Mouse (Mus musculus): ENCODE data around the gene Tnrc6c. TPM values are rescaled to one million over a fixed set of nuclear protein-coding genes. Genes with fewer than 3 reads are reported as not detected.
A peak's percentile ranks its signal among the peaks of the same experiment; 100 is the strongest.

The Tnrc6c gene
- total RNA-seq, 2 experiments from 2014 or later: 33.0 to 34.2 TPM

DNA sequence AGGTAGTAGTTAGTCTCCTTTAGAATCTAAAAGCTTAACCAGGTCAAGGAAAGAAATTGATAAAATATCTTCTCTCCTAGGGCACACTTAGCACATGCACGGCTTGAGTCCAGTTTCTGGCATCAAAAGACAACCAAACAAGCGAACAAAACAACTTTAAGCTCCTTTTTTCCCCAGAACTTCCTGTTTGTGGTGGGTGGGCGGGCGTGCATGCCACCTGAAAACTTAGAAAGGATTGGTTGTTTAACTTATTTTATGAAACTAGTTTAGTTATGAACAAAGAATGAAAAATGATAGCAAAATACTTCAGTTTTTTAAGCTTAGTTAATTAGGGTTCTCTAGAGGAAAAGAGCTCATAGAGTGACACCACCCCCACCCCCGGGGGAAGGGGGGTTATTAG, 17.5 kb downstream of the Tnrc6c start:
- DNase-seq (ENCODE audit: low spot score in 2 of 2): no peak

- DNase-seq (ENCODE audit: low spot score in 2 of 2): no peak
Observed at GRCm38 (mm10) chr11:117674531-117674930, 20.4 kb downstream of the Tnrc6c start.

GRCm38 (mm10) chr11:117676649-117677048, 22.6 kb downstream of the Tnrc6c start:
- no peak for DNase-seq (ENCODE audit: low spot score in 2 of 2)

DNA sequence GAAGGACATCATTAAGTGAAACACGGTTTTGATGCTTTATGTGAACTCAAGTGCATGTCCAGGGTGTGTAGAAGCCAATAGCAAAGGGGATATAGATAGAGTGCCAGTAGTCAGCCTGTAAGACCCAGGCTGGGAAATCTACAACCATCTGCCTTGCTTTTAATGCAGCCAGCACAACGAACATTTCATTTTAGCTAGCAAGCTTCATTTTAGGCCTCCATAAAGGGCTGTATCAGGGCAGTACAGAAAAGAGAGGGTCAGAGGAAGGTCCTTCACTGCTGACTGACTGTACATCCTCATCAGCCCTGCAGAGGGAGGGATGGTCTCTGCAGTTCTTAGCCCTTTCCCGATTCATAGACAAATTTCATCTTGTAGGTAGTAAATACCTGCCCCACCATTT, 23.0 kb downstream of the Tnrc6c start:
- DNase-seq (ENCODE audit: low spot score in 2 of 2): no peak

DNA sequence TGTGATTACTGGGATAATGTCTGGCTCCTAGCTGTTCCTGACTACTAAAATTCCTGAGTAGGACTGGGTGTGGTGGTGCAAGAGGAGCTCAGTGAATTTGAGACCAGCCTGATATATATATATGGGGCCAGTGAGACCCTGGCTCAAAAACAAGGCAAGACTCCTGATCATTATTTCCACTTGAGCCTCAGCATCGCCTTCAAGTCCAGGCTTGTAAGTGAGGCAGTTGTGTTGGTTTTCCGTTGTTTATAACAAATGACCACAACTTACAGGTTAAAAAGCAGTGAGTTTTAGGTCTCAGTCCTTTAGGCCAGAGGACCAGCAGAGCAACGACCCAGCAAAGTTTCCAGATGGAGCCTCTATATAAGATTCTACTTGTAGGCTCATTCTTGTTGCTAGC, 23.5 kb downstream of the Tnrc6c start:
- no peak for DNase-seq (ENCODE audit: low spot score in 2 of 2)

- DNase-seq (ENCODE audit: low spot score in 2 of 2): no peak
Observed at GRCm38 (mm10) chr11:117678155-117678554, 24.1 kb downstream of the Tnrc6c start.

- no peak for DNase-seq (ENCODE audit: low spot score in 2 of 2)
Observed at GRCm38 (mm10) chr11:117678740-117679139, 24.7 kb downstream of the Tnrc6c start.

DNA sequence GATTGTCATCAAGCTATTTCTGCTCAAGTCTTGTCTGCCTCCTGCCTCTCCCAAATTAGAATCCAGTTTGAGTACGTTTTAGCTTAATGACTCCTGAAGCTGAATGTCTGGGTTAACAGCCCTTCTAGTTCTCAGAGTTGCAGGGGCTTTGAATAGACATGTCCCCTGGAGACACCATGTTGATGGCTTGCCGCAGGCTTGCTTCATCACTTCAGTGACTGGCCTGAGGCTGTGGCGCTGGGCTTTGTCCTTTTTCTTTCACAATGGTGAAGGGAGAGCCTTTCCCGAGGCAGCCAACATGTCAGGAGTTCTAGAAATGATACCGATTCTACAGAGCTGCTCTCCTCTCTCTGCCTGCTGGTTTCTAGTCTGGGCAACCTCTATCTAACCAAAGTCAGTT, 30.6 kb downstream of the Tnrc6c start:
- no peak for DNase-seq (ENCODE audit: low spot score in 2 of 2)

GRCm38 (mm10) chr11:117685461-117685860, 31.4 kb downstream of the Tnrc6c start:
- DNase-seq (ENCODE audit: low spot score in 2 of 2): no peak

GRCm38 (mm10) chr11:117686021-117686420, 31.9 kb downstream of the Tnrc6c start:
- no peak for DNase-seq (ENCODE audit: low spot score in 2 of 2)

- no peak for DNase-seq (ENCODE audit: low spot score in 2 of 2)
Observed at GRCm38 (mm10) chr11:117688603-117689002, 34.5 kb downstream of the Tnrc6c start.

DNA sequence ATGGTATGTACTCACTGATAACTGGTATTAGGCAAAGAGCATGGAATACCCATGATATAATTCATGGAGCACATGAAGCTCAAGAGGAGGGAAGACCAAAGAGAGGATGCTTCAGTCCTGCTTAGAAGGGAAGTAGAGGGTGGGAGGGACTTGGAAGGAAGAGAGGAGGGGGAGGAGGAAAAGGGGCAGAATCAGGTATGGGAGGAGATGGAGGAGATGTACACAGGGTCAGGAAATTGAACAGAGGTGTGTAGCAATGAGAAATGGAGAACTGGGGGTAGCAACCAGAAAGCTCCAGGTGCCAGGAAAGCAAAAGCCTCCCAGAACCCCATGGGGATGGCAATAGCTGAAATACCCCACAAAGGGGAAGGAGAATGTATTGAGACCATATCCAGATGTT, 37.2 kb downstream of the Tnrc6c start:
- no peak for DNase-seq (ENCODE audit: low spot score in 2 of 2)

GRCm38 (mm10) chr11:117694050-117694449, 40.0 kb downstream of the Tnrc6c start:
- no peak for DNase-seq (ENCODE audit: low spot score in 2 of 2)

GRCm38 (mm10) chr11:117696585-117696984, 42.5 kb downstream of the Tnrc6c start:
- DNase-seq (ENCODE audit: low spot score in 2 of 2): no peak

- DNase-seq (ENCODE audit: low spot score in 2 of 2): no peak
Observed at GRCm38 (mm10) chr11:117700871-117701270, 46.8 kb downstream of the Tnrc6c start.

GRCm38 (mm10) chr11:117706267-117706666, 52.2 kb downstream of the Tnrc6c start:
- DNase-seq (ENCODE audit: low spot score in 2 of 2): no peak

GRCm38 (mm10) chr11:117707238-117707637, 53.1 kb downstream of the Tnrc6c start:
- DNase-seq (ENCODE audit: low spot score in 2 of 2): no peak

DNA sequence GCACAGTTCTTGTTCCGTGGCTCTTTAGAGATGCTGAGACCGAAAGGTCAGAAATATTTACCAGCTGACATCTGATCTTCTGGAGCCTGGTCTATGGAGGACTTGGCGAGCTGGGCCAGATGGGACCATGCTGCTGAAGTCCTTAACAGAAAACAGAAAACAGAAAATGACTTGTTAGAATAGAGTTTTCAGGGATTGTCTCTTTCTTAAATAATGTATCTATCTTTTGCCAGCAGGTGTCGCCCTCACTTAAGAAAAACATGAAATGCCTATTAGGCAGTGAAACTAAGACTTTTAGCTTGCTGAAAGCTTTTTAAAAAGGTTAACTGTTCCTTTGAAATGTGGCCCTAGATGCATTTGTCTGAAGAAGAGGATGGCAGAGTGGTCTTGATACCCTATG, 55.2 kb downstream of the Tnrc6c start:
- peak in 1 of 2 experiments; percentile 51 for DNase-seq (ENCODE audit: low spot score in 2 of 2)

DNA sequence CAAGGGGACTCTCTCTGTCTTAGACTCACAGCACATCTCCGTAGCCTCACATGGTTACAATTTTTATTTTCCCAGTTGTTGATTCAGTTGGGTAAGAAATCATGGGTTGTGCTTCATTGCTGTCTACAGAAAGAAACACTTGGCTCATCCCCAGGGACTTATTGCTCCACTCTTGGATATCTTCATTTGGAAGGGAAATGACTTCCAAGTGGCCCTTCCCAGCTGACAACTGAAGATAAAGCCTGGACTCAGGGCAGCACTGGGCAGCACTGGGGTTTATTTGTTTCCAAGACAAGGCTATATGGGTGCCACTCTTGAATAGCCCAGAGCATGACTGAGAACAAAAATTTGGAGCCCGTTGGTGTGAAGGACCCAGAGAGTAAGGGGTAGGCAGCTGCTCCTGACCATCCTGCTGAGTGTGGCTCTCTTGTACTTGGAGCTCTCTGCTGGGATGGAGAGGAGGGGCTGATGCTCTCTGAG, 56.8 kb downstream of the Tnrc6c start:
- no peak for DNase-seq (ENCODE audit: low spot score in 2 of 2)

- no peak for DNase-seq (ENCODE audit: low spot score in 2 of 2)
Observed at GRCm38 (mm10) chr11:117712065-117712464, 58.0 kb downstream of the Tnrc6c start.

- DNase-seq (ENCODE audit: low spot score in 2 of 2): no peak
Observed at GRCm38 (mm10) chr11:117713375-117713774, 59.3 kb downstream of the Tnrc6c start.

DNA sequence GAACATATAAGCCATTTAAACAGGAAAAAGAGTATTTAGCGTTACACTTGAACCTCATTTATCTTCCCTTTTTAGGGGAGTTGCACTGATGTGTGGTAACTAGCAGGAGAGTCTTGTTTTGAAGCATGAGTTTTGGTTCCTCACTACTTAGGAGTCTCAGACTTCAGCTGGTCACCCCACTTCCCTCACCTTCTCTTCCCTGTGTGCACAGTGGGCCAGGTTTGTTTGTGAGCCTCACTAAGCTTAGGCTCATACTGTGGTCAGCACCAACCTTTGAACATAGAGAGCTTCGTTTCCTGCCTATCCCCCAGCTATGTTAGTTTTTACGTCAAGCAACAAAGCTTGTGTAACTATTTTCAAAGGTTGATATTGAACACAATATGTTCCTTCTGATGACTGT, 64.7 kb downstream of the Tnrc6c start:
- no peak for DNase-seq (ENCODE audit: low spot score in 2 of 2)

DNA sequence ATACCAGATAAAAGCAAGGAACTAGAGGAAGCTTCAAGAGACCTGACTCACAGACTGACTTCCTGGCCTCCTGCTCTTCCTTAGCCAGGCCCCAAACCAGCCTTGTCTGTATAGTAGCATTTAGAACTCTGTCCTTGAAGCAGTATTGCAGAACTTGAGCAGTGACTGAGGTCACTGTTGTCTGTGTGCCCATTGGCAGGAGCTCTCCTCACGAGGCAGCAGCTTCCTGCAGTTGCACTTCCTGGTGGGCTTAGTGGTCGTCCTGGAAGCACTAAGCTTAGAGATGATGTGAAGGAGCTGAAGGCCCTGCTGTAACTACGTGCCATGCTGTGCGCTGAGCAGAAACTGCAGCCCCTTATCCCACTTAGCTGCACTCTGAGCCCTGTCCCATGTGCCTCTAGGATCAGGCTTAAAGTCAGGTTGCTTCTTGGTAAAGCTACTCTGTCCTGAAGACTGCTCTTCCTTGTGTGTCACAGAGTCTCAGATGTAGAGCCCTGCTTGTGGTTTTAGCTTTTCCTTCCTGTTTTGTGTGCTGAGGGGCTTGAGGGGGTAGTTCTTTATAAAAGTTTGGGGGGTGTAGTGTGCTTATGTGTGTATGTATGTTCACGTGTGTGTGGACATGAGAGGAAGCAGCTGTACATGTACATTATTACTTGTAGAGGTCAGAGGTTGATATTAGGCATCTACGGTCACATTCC, 70.7 kb downstream of the Tnrc6c start:
- DNase-seq (ENCODE audit: low spot score in 2 of 2): no peak

All from gastrocnemius, postnatal 4 days (tissue).